Mouse (Mus musculus) brown adipose tissue, adult 24 weeks (tissue): ENCODE measurements around the gene Idh3a. TPM values are rescaled to one million over a fixed set of nuclear protein-coding genes. Genes with fewer than 3 reads are reported as not detected.

ENCODE experiments used
- H3K27ac ChIP-seq: fragments of 200-500 bp; replicated peaks from 2 replicates; pipeline ENCODE4 v1.5.1; 2012; ENCODE audit warnings: low read depth, mild to moderate bottlenecking, low read length
- H3K4me1 ChIP-seq: fragments of 200-500 bp; 2 replicates; pipeline ENCODE4 v1.6.1; 2012; ENCODE audit warnings: low read length, mixed read lengths; ENCODE audit not compliant: control insufficient read depth, insufficient read depth, insufficient read length
- H3K4me3 ChIP-seq: fragments of 200-500 bp; 2 replicates; pipeline ENCODE4 v1.5.1; 2012; ENCODE audit warnings: low read depth, mild to moderate bottlenecking, low read length, moderate library complexity; ENCODE audit not compliant: insufficient read depth
- polyA plus RNA-seq: library from polyadenylated mRNA; stranded (reverse); fragments of >200 nt; gene quantifications from 2 replicates; pipeline ENCODE4 v1.2.4, GENCODE M21; 2012; ENCODE audit not compliant: missing spikeins, insufficient read depth, insufficient read length

Gene Idh3a
- 1,665 and 1,891 TPM in 2 replicates for polyA plus RNA-seq

DNA sequence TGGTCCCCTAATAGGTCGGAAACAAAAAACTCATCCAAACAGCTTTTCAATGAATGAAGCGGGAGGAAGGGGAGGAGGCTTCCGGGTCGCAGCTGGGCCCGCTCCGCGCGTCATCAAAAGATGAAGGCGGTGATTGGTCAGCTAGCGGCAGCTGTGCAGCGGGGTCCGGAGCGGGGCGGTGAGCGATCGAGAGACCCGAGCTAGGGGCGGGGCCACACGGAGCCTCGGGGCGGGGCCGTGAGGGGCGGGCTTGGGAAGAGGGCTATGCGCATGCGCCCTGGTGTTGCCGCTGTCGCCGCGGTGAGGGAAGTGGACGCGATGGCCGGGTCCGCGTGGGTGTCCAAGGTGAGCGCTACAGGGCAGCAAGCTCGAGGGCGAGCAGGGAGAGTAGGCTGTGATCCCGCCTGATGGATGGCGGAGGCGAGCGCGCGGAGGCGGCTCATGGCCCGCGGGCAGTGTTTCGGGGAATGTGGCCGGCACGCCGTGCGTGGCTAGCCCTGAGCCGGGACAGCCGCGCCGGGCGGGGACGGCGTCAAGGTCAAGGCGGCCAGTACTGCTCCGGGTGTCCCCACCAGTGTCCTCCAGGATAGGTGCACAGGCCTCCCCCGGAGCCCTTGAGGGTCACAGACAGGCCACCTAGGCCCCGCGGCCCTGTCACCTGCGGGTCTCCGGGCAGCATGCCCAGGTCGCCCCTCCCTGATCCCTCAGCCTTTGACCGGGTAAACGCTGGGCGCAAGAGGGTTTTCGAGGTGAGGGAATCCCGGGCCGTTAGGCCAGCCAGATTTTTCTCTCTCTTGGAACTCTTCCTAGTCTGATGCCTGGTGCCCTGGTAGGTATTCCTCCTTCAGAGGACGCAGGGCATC is at the start of gene Idh3a:
Gene Idh3a, plus strand, starts transcription at position 136 of the 863 bp plus-strand sequence.
- H3K27ac ChIP-seq, result peak within 1 kb of the TSS; percentile 100
- H3K4me3 ChIP-seq, result peak within 1 kb of the TSS; percentile 92
- H3K4me1 ChIP-seq, result no peaks in the 10 kb centered on the region

GRCm38 (mm10) chr9:54537030-54537429 is 49.1 kb upstream of the Idh3a start:
- Histone ChIP-seq H3K4me1 (no peaks in the 10 kb centered on the region), H3K4me3 (no peak overlapping the region), H3K27ac (no peak overlapping the region)

GRCm38 (mm10) chr9:54537480-54537879 is 48.7 kb upstream of the Idh3a start:
- no peak overlapping the region for H3K4me3 ChIP-seq
- H3K4me1 ChIP-seq, result no peaks in the 10 kb centered on the region
- H3K27ac ChIP-seq, result no peak overlapping the region

GRCm38 (mm10) chr9:54538244-54538643 is 47.9 kb upstream of the Idh3a start:
- Histone ChIP-seq H3K27ac (no peak overlapping the region), H3K4me1 (no peaks in the 10 kb centered on the region)

DNA sequence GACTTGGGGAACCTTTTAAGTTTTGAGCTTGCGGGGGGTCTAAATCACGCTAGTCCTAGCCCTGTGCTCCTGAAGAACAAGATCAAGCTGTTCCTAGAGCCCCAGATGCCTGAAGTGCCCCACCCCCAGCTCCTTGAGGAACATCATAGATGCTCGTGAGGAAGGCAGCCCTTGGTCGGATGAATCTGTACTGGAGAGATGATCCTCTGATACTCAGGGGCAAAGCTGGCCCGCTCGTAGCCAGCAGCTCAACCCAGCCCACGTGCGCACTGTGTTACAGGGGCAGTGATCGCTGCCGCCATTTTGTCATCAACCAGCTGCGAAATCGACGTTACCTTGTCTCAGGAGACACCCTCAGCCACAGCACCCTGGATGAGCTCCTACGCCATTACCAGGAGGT is 47.5 kb upstream of the Idh3a start, which contains the start of gene Sh2d7:
Gene Sh2d7, plus strand, starts transcription at position 301 of the 400 bp plus-strand sequence.
- H3K4me3 ChIP-seq, result no peak within 1 kb of the TSS
- H3K4me1 ChIP-seq, result no peaks in the 10 kb centered on the region
- no peak within 1 kb of the TSS for H3K27ac ChIP-seq

More at GRCm38 (mm10) chr9:54538244-54538643, 47.9 kb upstream of the Idh3a start:
- no peak overlapping the region for H3K4me3 ChIP-seq

DNA sequence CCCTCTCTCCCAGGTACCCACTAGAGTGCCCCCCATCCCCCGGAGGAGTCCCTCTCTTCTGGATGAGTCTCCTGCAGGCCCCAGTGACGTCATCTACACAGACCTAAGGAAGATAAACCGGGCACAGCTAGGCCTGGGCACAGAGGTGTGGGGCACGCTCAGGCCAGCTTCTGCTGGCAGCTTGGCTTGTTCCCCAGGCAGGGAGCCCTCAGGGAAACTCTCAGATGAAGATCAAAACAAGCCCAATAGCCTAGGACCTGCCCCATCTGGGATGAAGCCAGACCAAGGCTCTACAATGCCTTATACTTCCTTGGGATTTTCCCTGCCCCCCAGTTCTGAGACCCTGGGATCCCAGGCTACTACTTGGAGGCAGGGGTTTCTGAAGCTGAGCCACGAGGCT is 45.3 kb upstream of the Idh3a start:
- no peak overlapping the region for H3K27ac ChIP-seq
- no peaks in the 10 kb centered on the region for H3K4me1 ChIP-seq
- no peak overlapping the region for H3K4me3 ChIP-seq

DNA sequence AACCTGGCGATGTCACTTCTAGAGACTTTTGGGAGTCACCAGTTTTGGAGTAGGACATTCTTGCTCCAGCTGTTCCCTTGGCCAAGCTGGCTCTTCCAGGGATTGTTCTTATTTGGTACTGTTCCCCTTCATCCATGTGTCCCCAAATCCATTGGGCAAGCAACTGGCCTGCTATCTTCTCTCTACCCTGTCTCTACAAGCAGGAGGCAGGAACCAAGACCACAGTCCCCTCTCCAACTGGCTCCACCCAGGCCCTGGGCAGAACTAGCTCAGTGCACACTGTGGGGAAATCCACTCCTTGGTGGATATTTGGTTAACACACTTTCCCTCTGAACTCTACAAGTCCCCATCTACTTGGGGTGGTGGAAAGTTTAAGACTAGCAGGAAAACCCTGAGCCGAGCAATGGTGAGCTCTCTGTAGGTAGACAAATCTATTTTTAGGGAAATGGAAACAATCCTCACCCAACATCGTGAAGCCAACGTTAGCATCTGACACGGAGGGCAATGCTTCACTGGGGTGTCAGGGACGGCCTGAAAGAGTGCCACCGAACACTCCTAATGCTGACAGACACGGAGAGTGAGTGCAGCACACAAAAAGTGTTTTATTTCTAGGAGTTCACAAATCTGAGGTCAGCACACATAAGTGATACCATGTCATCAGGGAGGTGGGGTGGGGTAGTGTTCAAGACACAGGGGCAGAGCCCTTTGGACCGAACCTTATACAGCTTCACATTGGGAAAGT is 41.8 kb upstream of the Idh3a start:
- H3K4me1 ChIP-seq, result no peaks in the 10 kb centered on the region
- H3K4me3 ChIP-seq, result no peak overlapping the region
- no peak overlapping the region for H3K27ac ChIP-seq

GRCm38 (mm10) chr9:54544954-54545315 is 41.2 kb upstream of the Idh3a start:
- no peak overlapping the region for H3K4me3 ChIP-seq
- H3K4me1 ChIP-seq, result peaks cover 5% of the 10 kb centered on the region; the same call in 1 of the 2 replicates
- H3K27ac ChIP-seq, result no peak overlapping the region

GRCm38 (mm10) chr9:54547536-54547935 is 38.6 kb upstream of the Idh3a start:
- Histone ChIP-seq H3K4me1 (peaks cover 8% of the 10 kb centered on the region), H3K27ac (no peak overlapping the region), H3K4me3 (no peak overlapping the region)

DNA sequence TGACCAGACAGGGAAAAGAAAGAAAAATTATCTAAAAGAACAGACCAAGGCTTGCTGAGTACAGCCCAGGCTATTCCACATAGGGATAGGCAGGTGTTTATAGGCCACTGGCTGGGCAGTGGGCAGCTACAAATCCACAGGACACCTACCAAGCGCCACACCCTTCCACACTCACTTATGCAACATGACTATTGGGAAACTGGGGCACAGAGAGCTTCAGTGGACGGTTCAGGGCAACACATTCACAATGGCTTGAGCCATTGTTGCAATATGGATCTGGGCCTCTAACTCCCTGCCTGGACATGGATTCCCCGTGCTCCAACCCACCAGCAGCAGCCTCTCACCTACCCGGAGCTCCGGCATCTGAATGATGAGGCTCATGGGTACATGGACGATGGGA is 36.7 kb upstream of the Idh3a start:
- no peak overlapping the region for H3K4me3 ChIP-seq
- no peak overlapping the region; the same call in 1 of the 2 replicates for H3K27ac ChIP-seq
- peaks cover 8% of the 10 kb centered on the region for H3K4me1 ChIP-seq

DNA sequence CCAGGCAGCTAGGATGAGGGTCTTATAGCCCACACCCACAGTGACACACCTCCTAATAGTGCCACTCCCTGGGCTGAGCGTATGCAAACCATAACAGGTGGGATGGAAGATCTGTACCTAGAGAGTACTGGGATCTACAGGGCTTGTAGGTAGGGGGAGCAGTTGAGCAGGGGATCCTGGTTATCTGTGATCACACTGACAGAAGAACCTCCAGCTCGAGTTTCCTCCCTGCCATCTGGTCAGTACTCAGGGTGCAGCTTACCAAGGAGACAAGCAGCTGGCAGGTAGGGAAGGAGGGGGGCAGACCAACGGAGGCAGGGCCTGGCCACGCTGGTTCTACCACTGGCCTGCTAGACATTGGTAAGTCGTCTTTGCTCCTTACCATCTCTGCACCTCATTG is 33.7 kb upstream of the Idh3a start:
- Histone ChIP-seq H3K4me1 (peaks cover 8% of the 10 kb centered on the region), H3K27ac (no peak overlapping the region), H3K4me3 (no peak overlapping the region)

DNA sequence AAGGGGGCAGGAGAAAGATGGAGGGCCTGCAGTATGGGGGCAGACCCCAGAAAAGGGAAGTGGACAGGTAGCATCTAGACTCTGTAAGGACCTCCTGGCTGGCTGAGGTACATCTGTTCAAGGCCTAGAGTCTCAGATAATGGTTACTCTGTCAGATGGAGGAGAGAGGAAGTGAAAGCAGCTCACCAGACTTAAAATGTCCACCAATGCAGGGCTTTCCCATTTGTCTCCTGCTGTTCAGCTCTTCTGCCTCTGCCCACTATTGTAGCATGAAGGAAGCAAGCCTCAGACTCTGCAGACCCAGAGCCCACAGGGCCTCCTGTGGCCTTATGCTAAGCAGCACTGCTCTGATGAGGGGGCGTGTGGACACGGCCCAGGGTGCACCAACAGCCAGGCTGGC is 31.1 kb upstream of the Idh3a start:
- Histone ChIP-seq H3K4me3 (no peak overlapping the region), H3K27ac (no peak overlapping the region), H3K4me1 (peaks cover 2% of the 10 kb centered on the region)

- Histone ChIP-seq H3K27ac (peak overlapping the region; percentile 87), H3K4me1 (no peaks in the 10 kb centered on the region; the same call in none of the 2 replicates), H3K4me3 (peak overlapping the region; percentile 62)
Observed at GRCm38 (mm10) chr9:54558731-54559130, 27.4 kb upstream of the Idh3a start.

DNA sequence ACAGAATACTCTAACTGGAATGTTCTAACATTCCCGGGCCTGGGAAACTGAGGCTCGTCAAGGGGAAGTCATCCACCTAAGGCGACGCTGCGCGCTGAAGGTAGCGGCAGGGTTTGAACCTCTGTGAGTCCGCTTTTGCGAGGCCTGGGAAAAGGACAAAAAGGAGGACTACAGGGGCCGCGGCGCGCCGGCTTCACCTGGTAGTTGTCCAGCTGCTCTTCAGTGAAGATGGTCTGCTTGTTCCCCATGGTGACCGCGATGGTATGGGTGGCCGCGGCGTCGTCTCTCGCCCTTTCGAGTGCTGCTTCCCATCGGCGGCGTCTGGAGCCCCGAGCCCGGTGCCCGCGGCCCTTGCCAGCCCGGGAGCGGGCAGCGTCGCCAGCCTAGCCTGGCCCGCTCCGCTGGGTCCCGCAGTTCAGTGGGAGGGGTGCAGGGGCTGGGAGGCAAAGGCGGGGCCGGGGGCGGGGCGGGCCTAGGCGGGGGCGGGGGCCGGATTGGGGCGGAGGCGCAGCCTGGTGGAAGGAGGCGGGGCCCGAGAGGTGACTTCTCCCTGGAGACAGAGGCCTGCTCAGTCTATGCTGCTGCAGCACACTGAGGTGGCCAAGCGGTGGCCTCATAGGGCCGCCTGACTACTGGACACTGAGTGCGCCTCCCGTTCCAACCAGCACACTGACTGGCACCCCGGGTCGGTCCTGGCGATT is 26.2 kb upstream of the Idh3a start, which contains the start of gene Cib2:
Gene Cib2, minus strand, starts transcription at position 448 of the 701 bp plus-strand sequence.
- Histone ChIP-seq H3K4me1 (no peaks in the 10 kb centered on the region; the same call in none of the 2 replicates), H3K27ac (peak within 1 kb of the TSS; percentile 87), H3K4me3 (peak within 1 kb of the TSS; percentile 62)
